In genomic region chrX:48129167-48129566, GRCm38 (mm10) we compare ENCODE assay signal across 19 mouse cellular contexts. TPM values are rescaled to one million over a fixed set of nuclear protein-coding genes. Genes with fewer than 3 reads are reported as not detected.
"Had no signal": no experiment of that assay in that cellular context is flagged by ENCODE, and none has a peak within 500 bp of the region (broad histone marks: within the 10 kb centered on the region; RNA-seq: fewer than 3 reads in every experiment).

No protein-coding gene starts in this region.

- DNase-seq: gastrocnemius, postnatal 14 days; gastrocnemius, postnatal 36 days; heart, adult 2 months; heart, postnatal 14 days; heart, postnatal 4 days; kidney, adult 18-20 months; kidney, adult 8-10 months; kidney, postnatal 10 days; kidney, postnatal 25 days; kidney, postnatal 4 days; layer of hippocampus, adult 9-11 months; layer of hippocampus, postnatal 36 days; left cerebral cortex, postnatal 4 days had no signal

- ATAC-seq: hindbrain, embryonic 16.5 days; inflammation-experienced regulatory T-cells, adult 6 months; intestine, embryonic 15.5 days; intestine, postnatal 0 days; liver, embryonic 12.5 days had no signal

RNA-seq across cellular contexts. Expression of gene Xpnpep2, which starts 20.6 kb away (rescaled TPM):
- total RNA-seq: liver, adult 2 months had no signal
